Mouse (Mus musculus): ENCODE measurements around the gene Cobll1. TPM values are rescaled to one million over a fixed set of nuclear protein-coding genes. Genes with fewer than 3 reads are reported as not detected.

Gene Cobll1
- polyA plus RNA-seq, 1 experiment from 2014 or later = 2.8 TPM

Other genes with a start within 250 kb of the Cobll1 start
- 27.9 and 29.7 TPM in 2 replicates for gene Grb14, start 214.4 kb downstream of the Cobll1 start, polyA plus RNA-seq (2015; fragmentation: Nextera tagmentation; extraction: Ambion mirVana)
- gene Slc38a11, start 124.6 kb upstream of the Cobll1 start, polyA plus RNA-seq (2015; fragmentation: Nextera tagmentation; extraction: Ambion mirVana) = 1.5 and 1.7 TPM in 2 replicates